Mouse (Mus musculus) ES-Bruce4 (cell line): Measurements from ENCODE around the gene Adarb2. TPM values are rescaled to one million over a fixed set of nuclear protein-coding genes. Genes with fewer than 3 reads are reported as not detected.

ENCODE experiments used
- H3K27ac ChIP-seq: 2 replicates; pipeline ENCODE4 v1.5.1; 2012; ENCODE audit warnings: low read length, inconsistent platforms; ENCODE audit not compliant: insufficient read depth
- H3K27me3 ChIP-seq: 2 replicates; pipeline ENCODE4 v1.6.1; 2012; ENCODE audit warnings: mild to moderate bottlenecking, low read length, inconsistent platforms; ENCODE audit not compliant: control insufficient read depth, poor library complexity, insufficient read depth, severe bottlenecking
- H3K36me3 ChIP-seq: 2 replicates; pipeline ENCODE4 v1.6.1; 2012; ENCODE audit warnings: inconsistent platforms, mild to moderate bottlenecking, low read length, moderate library complexity; ENCODE audit not compliant: control insufficient read depth, poor library complexity, insufficient read depth, severe bottlenecking
- H3K4me1 ChIP-seq: one replicate; pipeline ENCODE4 v1.8.1; 2011; ENCODE audit warnings: low read length; ENCODE audit not compliant: control insufficient read depth, insufficient read depth
- H3K4me3 ChIP-seq: 2 replicates; pipeline ENCODE4 v1.5.1; 2011; ENCODE audit warnings: low read depth, mild to moderate bottlenecking, low read length
- H3K9ac ChIP-seq: 2 replicates; pipeline ENCODE4 v1.6.1; 2012; ENCODE audit warnings: low read depth, mild to moderate bottlenecking, inconsistent platforms; ENCODE audit not compliant: poor library complexity, severe bottlenecking
- H3K9me3 ChIP-seq: replicated peaks from 2 replicates; pipeline ENCODE4 v1.6.1; 2012; ENCODE audit warnings: mild to moderate bottlenecking, low read length, inconsistent platforms; ENCODE audit not compliant: control insufficient read depth, poor library complexity, insufficient read depth, severe bottlenecking
- CTCF ChIP-seq: IDR thresholded peaks from one replicate; pipeline ENCODE4 v1.8.1; 2011; ENCODE audit warnings: low read depth, low read length
- EP300 ChIP-seq: IDR thresholded peaks from 2 replicates; pipeline ENCODE4 v1.6.1; 2011; ENCODE audit warnings: low read depth, low read length; ENCODE audit not compliant: insufficient read depth
- POLR2A ChIP-seq: IDR thresholded peaks from one replicate; pipeline ENCODE4 v1.8.1; 2011; ENCODE audit warnings: low read length; ENCODE audit not compliant: insufficient read depth
- polyA plus RNA-seq: library from polyadenylated mRNA; stranded (reverse); fragments of >200 nt; gene quantifications from 2 replicates; pipeline ENCODE4 v1.2.4, GENCODE M21; 2011; ENCODE audit warnings: low read depth; ENCODE audit not compliant: missing spikeins, insufficient read depth, insufficient read length

Adarb2 gene
- polyA plus RNA-seq, 1 experiment, result not detected

- no peak overlapping the region for H3K4me3 ChIP-seq
- H3K36me3 ChIP-seq, result no peaks in the 10 kb centered on the region
- no peak overlapping the region for H3K9ac ChIP-seq
- no peaks in the 10 kb centered on the region for H3K4me1 ChIP-seq
- no peak overlapping the region for H3K27ac ChIP-seq
- H3K9me3 ChIP-seq, result no peaks in the 10 kb centered on the region; the same call in 1 of the 2 replicates
- H3K27me3 ChIP-seq, result no peaks in the 10 kb centered on the region
- TF ChIP-seq CTCF, result no peak
- TF ChIP-seq EP300, result no peak
- TF ChIP-seq POLR2A, result no peak
Observed at GRCm38 (mm10) chr13:8664615-8665240, 462.1 kb downstream of the Adarb2 start.

- Histone ChIP-seq H3K36me3 (no peaks in the 10 kb centered on the region), H3K27me3 (no peaks in the 10 kb centered on the region; the same call in 1 of the 2 replicates), H3K4me3 (no peak overlapping the region), H3K9ac (no peak overlapping the region), H3K27ac (no peak overlapping the region), H3K9me3 (no peaks in the 10 kb centered on the region), H3K4me1 (no peaks in the 10 kb centered on the region)
- no peak for TF ChIP-seq EP300
Observed at GRCm38 (mm10) chr13:8677174-8677573, 474.5 kb downstream of the Adarb2 start.

- Histone ChIP-seq H3K4me1 (no peaks in the 10 kb centered on the region), H3K4me3 (no peak overlapping the region), H3K9me3 (no peaks in the 10 kb centered on the region), H3K27ac (no peak overlapping the region), H3K36me3 (no peaks in the 10 kb centered on the region), H3K9ac (no peak overlapping the region), H3K27me3 (no peaks in the 10 kb centered on the region; the same call in 1 of the 2 replicates)
- TF ChIP-seq POLR2A, result no peak
- no peak for TF ChIP-seq CTCF
- no peak for TF ChIP-seq EP300
Observed at GRCm38 (mm10) chr13:8680470-8681129, 477.9 kb downstream of the Adarb2 start.

- no peaks in the 10 kb centered on the region for H3K27me3 ChIP-seq
Observed at GRCm38 (mm10) chr13:8691448-8691847, 488.8 kb downstream of the Adarb2 start.

GRCm38 (mm10) chr13:8692787-8693186 lies 490.1 kb downstream of the Adarb2 start:
- Histone ChIP-seq H3K36me3 (no peaks in the 10 kb centered on the region), H3K9ac (no peak overlapping the region), H3K4me3 (no peak overlapping the region), H3K9me3 (0 out of 2 replicates have a peak, but pooled peaks cover 2% of the 10 kb centered on the region), H3K4me1 (no peaks in the 10 kb centered on the region), H3K27me3 (no peaks in the 10 kb centered on the region), H3K27ac (no peak overlapping the region)
- no peak for TF ChIP-seq CTCF
- no peak for TF ChIP-seq POLR2A

More at GRCm38 (mm10) chr13:8691448-8691847, 488.8 kb downstream of the Adarb2 start:
- H3K36me3 ChIP-seq, result no peaks in the 10 kb centered on the region
- H3K27ac ChIP-seq, result no peak overlapping the region
- H3K4me1 ChIP-seq, result no peaks in the 10 kb centered on the region
- H3K4me3 ChIP-seq, result no peak overlapping the region
- no peak for TF ChIP-seq CTCF
- no peak for TF ChIP-seq POLR2A
- no peak for TF ChIP-seq EP300
- no peak overlapping the region for H3K9ac ChIP-seq
- no peaks in the 10 kb centered on the region for H3K9me3 ChIP-seq

GRCm38 (mm10) chr13:8698451-8698850 lies 495.8 kb downstream of the Adarb2 start:
- no peaks in the 10 kb centered on the region for H3K27me3 ChIP-seq
- H3K4me1 ChIP-seq, result no peaks in the 10 kb centered on the region
- no peaks in the 10 kb centered on the region for H3K36me3 ChIP-seq
- no peak overlapping the region for H3K9ac ChIP-seq
- H3K4me3 ChIP-seq, result no peak overlapping the region
- H3K9me3 ChIP-seq, result 0 out of 2 replicates have a peak, but pooled peaks cover 3% of the 10 kb centered on the region
- H3K27ac ChIP-seq, result no peak overlapping the region
- TF ChIP-seq POLR2A (no peak), CTCF (no peak), EP300 (no peak)
